Mouse (Mus musculus) heart, embryonic 16.5 days (tissue): ENCODE results near the gene Hivep3. TPM values are rescaled to one million over a fixed set of nuclear protein-coding genes. Genes with fewer than 3 reads are reported as not detected.

ENCODE experiments used
- polyA plus RNA-seq: library from polyadenylated mRNA; unstranded; fragments of >200 nt; fragmentation: Nextera tagmentation; extraction: Ambion mirVana; gene quantifications from 2 replicates; pipeline ENCODE4 v1.2.1, GENCODE M21; 2015

The Hivep3 gene
- polyA plus RNA-seq, 1 experiment from 2014 or later = 9.4 TPM

Other genes with a start within 250 kb of the Hivep3 start
- gene Rimkla, start 241.2 kb upstream of the Hivep3 start, polyA plus RNA-seq = 4.5 and 4.6 TPM in 2 replicates
- 20.2 and 21.5 TPM in 2 replicates for gene Foxj3, start 196.8 kb upstream of the Hivep3 start, polyA plus RNA-seq
- gene Frg2f1, start 194.3 kb upstream of the Hivep3 start, polyA plus RNA-seq = 3.1 and 5.6 TPM in 2 replicates
- gene Guca2a, start 96.1 kb upstream of the Hivep3 start, polyA plus RNA-seq = 1.5 TPM in 1 of 2 replicates, not detected in the other
- gene Guca2b, start 74.8 kb upstream of the Hivep3 start, polyA plus RNA-seq = 2.4 TPM in 1 of 2 replicates, not detected in the other